Mouse (Mus musculus) olfactory bulb, adult 2 months (tissue): ENCODE data around the gene Eapp. TPM values are rescaled to one million over a fixed set of nuclear protein-coding genes. Genes with fewer than 3 reads are reported as not detected.

Experiments
- H3K27ac ChIP-seq: fragments of 200-500 bp; 2 replicates; pipeline ENCODE4 v1.5.1; 2012; ENCODE audit warnings: low read depth, low read length; ENCODE audit not compliant: insufficient read depth
- H3K4me1 ChIP-seq: fragments of 200-500 bp; 2 replicates; pipeline ENCODE4 v1.6.1; 2012; ENCODE audit warnings: low read length; ENCODE audit not compliant: control insufficient read depth, insufficient read depth
- H3K4me3 ChIP-seq: fragments of 200-500 bp; 2 replicates; pipeline ENCODE4 v1.5.1; 2012; ENCODE audit warnings: mild to moderate bottlenecking, low read depth, low read length, moderate library complexity; ENCODE audit not compliant: insufficient read depth
- CTCF ChIP-seq: fragments of 200-500 bp; IDR thresholded peaks from 2 replicates; pipeline ENCODE4 v1.5.1; 2012; ENCODE audit warnings: low read depth, mild to moderate bottlenecking, low read length, moderate library complexity; ENCODE audit not compliant: insufficient read depth
- POLR2A ChIP-seq: fragments of 200-500 bp; IDR thresholded peaks from 2 replicates; pipeline ENCODE4 v1.6.1; 2012; ENCODE audit warnings: mild to moderate bottlenecking, low read depth, low read length, moderate library complexity; ENCODE audit not compliant: insufficient read depth
- WGBS: fragments of 180-500 bp; shearing (Covaris S2); methylation state at CpG from one replicate; pipeline ENCODE4 v1.1.7; 2018; 5-methylcytosine and 5-hydroxymethylcytosine counted together
- polyA plus RNA-seq: library from polyadenylated mRNA; stranded (reverse); fragments of >200 nt; gene quantifications from 2 replicates; pipeline ENCODE4 v1.2.4, GENCODE M21; 2012; ENCODE audit warnings: low replicate concordance; ENCODE audit not compliant: missing spikeins, insufficient read depth, insufficient read length

The Eapp gene
- polyA plus RNA-seq, 1 experiment = not detected

DNA sequence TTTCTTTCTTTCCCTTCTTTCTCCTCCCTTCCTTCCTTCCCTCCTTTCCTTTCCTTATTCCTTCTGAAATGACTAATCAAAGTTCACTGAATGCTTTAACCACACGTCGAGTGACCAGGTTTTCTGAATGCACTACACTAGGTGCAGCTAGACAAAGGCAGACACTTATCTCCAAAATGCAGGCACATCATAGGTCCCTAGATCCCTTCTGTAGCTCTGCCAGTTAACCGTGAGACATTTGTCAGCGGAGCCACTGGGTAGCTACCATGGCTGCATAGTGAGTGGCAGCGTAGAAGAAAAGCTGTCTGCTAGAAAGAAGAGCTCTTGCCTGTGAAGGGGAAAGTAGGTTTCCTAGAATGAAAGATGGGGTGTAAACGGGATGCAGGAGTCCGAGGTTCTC lies 3.7 kb upstream of the Eapp start:
- 73% methylated on average over 7 of the region's 7 CpGs for WGBS
- Histone ChIP-seq H3K4me1 (peaks cover 7% of the 10 kb centered on the region), H3K27ac (no peak overlapping the region), H3K4me3 (no peak overlapping the region)
- TF ChIP-seq CTCF = no peak
- TF ChIP-seq POLR2A = no peak

DNA sequence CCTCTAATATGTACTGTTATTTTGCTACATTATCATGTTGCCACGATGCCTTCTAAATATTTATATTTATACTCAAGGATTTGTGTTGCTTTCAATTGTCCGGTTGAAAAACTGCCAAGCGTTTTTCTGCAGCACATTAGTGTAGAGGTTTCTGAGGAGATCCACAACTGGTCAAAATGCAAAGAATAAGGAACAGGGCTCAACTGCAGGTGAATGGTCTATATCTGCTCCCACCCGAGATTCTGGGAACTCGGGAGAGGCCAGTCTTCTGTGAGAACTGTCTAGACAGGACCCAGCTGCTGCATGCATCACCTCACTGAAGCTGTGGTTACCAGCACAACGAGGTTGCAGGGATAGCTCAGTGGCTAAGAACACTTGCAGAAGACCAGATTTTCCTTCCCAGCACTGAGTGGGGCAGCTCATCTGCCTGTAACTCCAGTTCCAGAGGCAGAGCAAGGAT lies 2.1 kb upstream of the Eapp start:
- no peak overlapping the region for H3K27ac ChIP-seq
- 32% methylated on average over 6 of the region's 6 CpGs for WGBS
- no peak overlapping the region for H3K4me3 ChIP-seq
- TF ChIP-seq CTCF (no peak), POLR2A (no peak)
- peaks cover 7% of the 10 kb centered on the region for H3K4me1 ChIP-seq

DNA sequence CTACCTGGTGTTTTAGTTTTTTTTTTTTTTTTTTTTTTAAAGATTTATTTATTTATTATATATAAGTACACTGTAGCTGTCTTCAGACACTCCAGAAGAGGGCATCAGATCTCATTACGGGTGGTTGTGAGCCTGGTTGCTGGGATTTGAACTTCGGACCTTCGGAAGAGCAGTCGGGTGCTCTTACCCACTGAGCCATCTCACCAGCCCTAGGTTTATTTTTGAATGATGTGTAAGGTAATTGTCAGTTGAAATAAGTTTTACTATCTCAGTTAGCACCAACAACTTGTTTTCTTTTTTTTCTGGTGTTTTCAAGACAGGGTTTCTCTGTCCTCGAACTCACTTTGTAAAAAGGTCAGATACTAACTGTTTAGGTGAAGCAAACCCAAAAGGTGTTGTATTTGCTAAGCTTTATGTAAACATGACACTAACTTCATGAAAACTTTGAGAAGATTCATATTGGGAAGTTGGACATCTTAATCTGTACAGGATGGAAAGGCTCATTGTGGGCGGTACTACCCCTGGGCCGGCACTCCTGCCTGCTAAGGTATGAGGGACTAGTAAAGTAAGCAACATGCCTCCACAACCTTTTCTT lies 1.4 kb upstream of the Eapp start:
- 8% methylated on average over 7 of the region's 7 CpGs for WGBS
- TF ChIP-seq POLR2A = no peak
- no peak for TF ChIP-seq CTCF
- peaks cover 5% of the 10 kb centered on the region for H3K4me1 ChIP-seq
- no peak overlapping the region for H3K4me3 ChIP-seq
- H3K27ac ChIP-seq = no peak overlapping the region

DNA sequence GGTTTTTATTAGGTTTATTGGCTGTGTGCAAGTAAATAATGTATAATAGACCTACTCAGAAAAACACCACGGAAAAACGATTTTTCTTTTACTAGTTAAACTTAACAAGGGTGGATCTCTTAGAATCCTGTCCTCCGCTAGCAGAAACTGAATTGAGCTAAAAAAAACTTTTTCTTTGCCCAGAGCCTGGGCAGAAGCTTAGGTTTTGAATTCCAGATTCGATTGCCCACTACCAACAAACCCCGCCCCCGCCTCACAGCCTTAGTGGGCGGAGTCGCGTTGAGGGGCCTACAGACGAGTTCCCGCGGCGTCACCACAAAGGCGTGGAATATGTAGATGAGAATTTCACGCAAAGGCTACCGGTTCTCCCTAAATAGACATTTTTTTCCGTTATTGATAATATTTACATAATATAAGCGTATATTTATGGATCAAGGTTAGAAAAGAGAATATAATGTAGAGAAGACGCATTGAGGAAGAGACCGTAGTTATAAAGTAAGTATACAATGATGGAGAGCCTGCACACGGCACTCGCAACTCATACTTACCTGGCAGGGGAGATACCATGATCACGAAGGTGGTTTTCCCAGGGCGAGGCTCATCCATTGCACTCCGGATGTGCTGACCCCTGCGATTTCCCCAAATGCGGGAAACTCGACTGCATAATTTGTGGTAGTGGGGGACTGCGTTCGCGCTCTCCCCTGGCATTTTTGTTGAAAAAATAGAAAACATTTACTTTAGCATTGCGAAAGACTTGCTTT lies 725 bp upstream of the Eapp start:
- H3K4me3 ChIP-seq = peak overlapping the region; percentile 94
- TF ChIP-seq CTCF = no peak
- TF ChIP-seq POLR2A = peak; percentile 98
- under 1% methylated on average over 32 of the region's 32 CpGs for WGBS
- H3K4me1 ChIP-seq = peaks cover 5% of the 10 kb centered on the region
- H3K27ac ChIP-seq = peak overlapping the region; percentile 79; the same call in 1 of the 2 replicates

DNA sequence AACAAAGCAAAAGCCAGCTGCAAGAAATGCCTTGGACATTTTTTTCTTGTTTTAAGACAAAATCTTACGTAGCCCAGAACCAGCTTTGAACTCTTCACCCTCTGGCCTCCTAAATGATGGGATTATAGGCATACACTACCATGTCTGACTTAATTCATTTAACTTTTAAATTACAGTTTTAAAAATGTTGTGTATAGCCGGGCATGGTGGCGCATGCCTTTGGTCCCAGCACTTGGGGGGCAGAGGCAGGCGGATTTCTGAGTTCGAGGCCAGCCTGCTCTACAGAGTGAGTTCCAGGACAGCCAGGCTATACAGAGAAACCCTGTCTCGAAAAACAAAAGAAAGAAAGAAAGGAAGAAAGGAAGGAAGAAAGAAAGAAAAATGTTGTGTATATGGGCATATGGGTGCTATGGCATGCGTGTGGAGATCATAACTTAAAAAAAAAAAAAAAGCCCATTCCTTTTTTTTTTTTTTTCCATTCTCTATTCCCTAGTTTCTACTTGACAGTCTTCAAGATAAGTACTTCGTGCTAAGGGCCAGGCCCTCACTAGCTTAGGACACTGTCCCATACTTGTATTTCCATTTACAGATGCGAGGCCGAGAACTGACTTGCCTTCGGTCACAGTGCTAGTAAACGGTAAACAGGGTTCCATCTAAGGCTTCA lies 718 bp downstream of the Eapp start:
- Histone ChIP-seq H3K4me1 (peaks cover 5% of the 10 kb centered on the region), H3K4me3 (peak overlapping the region; percentile 94), H3K27ac (peak overlapping the region; percentile 83)
- TF ChIP-seq POLR2A = no peak
- TF ChIP-seq CTCF = no peak
- 26% methylated on average over 12 of the region's 12 CpGs for WGBS

DNA sequence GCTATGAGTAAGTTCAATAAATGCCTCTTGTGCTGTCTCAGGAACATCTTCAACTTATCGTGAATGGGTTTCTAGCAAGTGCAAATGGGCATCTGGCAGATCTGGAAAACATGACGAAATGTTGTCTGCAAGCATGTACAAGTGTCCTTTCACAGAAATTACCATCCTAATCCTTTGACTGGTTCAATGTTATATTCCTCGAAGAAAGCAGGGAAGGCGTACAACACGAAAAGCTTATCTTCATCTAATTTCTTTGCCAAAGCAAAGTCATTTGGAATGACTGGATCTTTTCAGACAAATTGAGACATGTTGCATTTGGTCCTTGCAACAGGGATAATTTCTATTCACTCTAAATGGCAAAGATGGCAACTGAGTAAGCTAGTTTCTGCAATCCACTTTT lies 6.6 kb downstream of the Eapp start:
- Histone ChIP-seq H3K27ac (no peak overlapping the region), H3K4me3 (no peak overlapping the region), H3K4me1 (no peaks in the 10 kb centered on the region)
- 93% methylated on average over 5 of the region's 5 CpGs for WGBS
- TF ChIP-seq CTCF = no peak
- no peak for TF ChIP-seq POLR2A

DNA sequence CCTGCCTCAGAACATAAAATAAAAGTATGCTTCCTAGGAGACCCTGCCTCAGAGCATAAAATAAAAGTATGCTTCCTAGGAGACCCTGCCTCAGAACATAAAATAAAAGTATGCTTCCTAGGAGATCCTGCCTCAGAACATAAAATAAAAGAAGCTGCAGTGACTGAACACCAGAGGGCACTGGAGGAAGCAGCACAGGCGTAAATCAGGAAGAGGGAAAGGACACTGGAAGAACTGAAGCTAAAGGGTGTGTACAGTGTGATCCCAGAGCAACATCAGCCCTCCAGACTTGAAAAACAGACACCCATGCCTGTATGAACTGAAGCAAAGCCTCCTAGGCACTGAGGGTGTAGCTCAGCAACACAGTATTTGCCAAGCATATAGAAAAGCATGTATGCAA lies 12.5 kb downstream of the Eapp start:
- TF ChIP-seq POLR2A (no peak), CTCF (no peak)
- no peak overlapping the region for H3K27ac ChIP-seq
- 9% methylated on average over 1 of the region's 1 CpGs for WGBS
- no peak overlapping the region for H3K4me3 ChIP-seq
- H3K4me1 ChIP-seq = 0 out of 2 replicates have a peak, but pooled peaks cover 2% of the 10 kb centered on the region

DNA sequence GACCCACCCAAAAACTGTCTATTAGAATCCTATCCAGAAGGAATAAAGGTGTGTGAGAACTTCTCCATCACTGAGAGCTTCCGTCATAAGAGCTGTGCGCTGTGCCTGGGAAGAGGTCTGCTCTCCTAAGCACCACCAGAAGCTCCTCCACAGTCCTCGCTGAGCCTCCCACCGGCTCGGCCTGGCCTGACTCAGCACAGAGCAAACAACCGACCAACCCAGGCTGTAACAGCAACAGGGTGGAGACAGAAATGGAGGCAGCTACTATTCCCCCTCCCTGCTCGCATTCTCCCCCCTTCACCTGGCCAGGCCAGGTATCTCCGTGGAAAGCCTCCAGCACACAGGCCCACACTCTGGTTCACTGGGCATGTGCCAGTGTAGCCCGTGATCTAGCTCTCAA lies 19.0 kb downstream of the Eapp start:
- TF ChIP-seq CTCF (no peak), POLR2A (no peak)
- no peak overlapping the region for H3K27ac ChIP-seq
- WGBS = 95% methylated on average over 9 of the region's 9 CpGs
- 0 out of 2 replicates have a peak, but pooled peaks cover 2% of the 10 kb centered on the region for H3K4me1 ChIP-seq
- H3K4me3 ChIP-seq = no peak overlapping the region

DNA sequence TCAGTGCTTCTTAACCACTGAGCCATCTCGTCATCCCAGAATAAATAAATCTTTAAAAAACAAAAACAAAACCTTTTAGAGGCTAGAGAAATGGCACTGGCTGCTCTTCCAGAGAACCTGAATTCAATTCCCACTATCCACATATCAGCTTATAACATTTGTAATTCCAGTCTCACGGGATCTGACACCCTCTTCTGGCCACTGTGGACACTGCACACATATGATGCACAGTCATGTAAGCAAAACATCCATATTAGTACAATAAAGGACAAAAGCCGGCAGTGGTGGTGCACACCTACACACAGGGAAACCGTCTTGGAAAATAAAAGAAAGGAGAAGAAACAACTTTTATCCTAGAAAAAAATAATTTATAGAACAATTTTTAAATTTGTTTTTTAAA lies 20.3 kb downstream of the Eapp start:
- H3K27ac ChIP-seq = no peak overlapping the region
- no peaks in the 10 kb centered on the region for H3K4me1 ChIP-seq
- WGBS = 98% methylated on average over 4 of the region's 4 CpGs
- H3K4me3 ChIP-seq = no peak overlapping the region
- no peak for TF ChIP-seq POLR2A
- TF ChIP-seq CTCF = no peak

DNA sequence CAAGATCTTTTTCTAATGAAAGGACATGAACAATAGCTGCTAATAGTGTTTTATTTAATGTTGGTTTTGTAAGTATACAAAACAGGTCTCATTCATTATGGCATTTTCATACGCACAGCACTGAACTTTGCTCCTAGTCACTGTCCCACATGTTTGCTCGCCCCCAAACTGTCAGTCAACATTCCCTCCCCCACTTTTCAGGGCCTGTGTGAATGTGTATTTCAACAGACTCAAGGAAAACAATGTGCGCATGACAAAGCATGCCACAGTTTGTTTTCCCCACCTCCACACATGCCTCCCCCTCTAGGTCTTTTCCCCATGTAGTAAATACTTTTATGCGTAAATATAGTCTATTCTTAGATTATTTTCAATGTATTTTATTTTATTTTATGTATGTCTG lies 24.4 kb downstream of the Eapp start:
- no peak for TF ChIP-seq POLR2A
- no peak for TF ChIP-seq CTCF
- Histone ChIP-seq H3K4me1 (no peaks in the 10 kb centered on the region), H3K4me3 (no peak overlapping the region), H3K27ac (no peak overlapping the region)
- 77% methylated on average over 4 of the region's 4 CpGs for WGBS
